ENCODE assay signal across 10 mouse cellular contexts in the genomic region with DNA sequence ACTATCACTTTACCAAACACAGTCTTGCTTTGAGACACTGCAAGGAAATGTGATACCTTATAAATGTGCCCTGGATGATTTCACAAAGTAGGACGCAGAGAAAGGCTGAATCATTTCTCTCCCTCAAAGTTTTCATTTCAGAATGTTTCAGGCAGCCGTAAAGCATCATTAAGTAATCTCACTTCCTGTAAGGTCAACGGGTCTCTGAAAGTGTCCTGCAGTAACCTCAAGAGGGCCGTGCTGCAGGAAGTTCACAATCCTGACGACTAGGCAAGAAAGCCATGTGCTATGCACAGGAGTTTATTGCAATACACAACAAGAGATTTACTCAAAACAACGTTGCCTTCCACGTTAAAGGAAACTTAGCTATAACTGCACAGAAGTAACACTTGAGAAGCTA. TPM values are rescaled to one million over a fixed set of nuclear protein-coding genes. Genes with fewer than 3 reads are reported as not detected.
DNase-seq lines count a peak whose midpoint lies in the region; ATAC-seq and TF ChIP-seq lines count a peak whose summit lies in the region.
"Had no signal": no experiment of that assay in that cellular context is flagged by ENCODE, and none has a peak within 500 bp of the region (broad histone marks: within the 10 kb centered on the region; RNA-seq: fewer than 3 reads in every experiment).

No protein-coding gene starts in this region.

- H3K79me2 ChIP-seq in C2C12 (ENCODE audit: control insufficient read depth, insufficient read depth) = peaks cover 51% of the 10 kb centered on the region

- no peaks in the 10 kb centered on the region for H3K27me3 ChIP-seq in C2C12 (ENCODE audit: control insufficient read depth, insufficient read depth, insufficient read length)
- H3K27me3 ChIP-seq in forebrain, embryonic 10.5 days (ENCODE audit: poor library complexity, severe bottlenecking) = 0 out of 2 replicates have a peak, but pooled peaks cover 10% of the 10 kb centered on the region
- H3K27me3 ChIP-seq in forebrain, embryonic 14.5 days (replicated peaks; ENCODE audit: control insufficient read depth, insufficient read depth, low read length) = no peaks in the 10 kb centered on the region
- H3K27me3 ChIP-seq: limb, embryonic 12.5 days had no signal

- H3K9ac ChIP-seq in forebrain, embryonic 14.5 days (ENCODE audit: low read length) = no peak overlapping the region
- H3K9ac ChIP-seq: limb, embryonic 12.5 days had no signal

- no peak overlapping the region for H3K27ac ChIP-seq in forebrain, embryonic 10.5 days
- H3K27ac ChIP-seq in forebrain, embryonic 14.5 days (ENCODE audit: low read depth, low read length) = no peak overlapping the region
- H3K27ac ChIP-seq: hindbrain, postnatal 0 days; limb, embryonic 12.5 days had no signal

- intact Hi-C loops in left cerebral cortex, postnatal 14 days (cut with DNase I) = no loop called here

- DNase-seq in frontal cortex, postnatal 10 days (ENCODE audit: low spot score in 2 of 2) = no peak
- DNase-seq in heart, postnatal 4 days = peak; percentile 15
- peak; percentile 45 for DNase-seq in lung, postnatal 25 days (ENCODE audit: low spot score)
- DNase-seq in forebrain, embryonic 10.5 days (ENCODE audit: extremely low spot score, low spot score) = no peak
- DNase-seq in left cerebral cortex, postnatal 14 days (ENCODE audit: low spot score in 2 of 2) = no peak
- DNase-seq in forebrain, embryonic 14.5 days (ENCODE audit: low spot score) = no peak

- 0 out of 2 replicates have a peak, but pooled peaks have one; percentile 20 for ATAC-seq in frontal cortex, adult (ENCODE audit: low TSS enrichment)
- ATAC-seq in forebrain, embryonic 14.5 days = no peak
- ATAC-seq: hindbrain, postnatal 0 days had no signal

- no peaks in the 10 kb centered on the region for H3K4me1 ChIP-seq in forebrain, embryonic 10.5 days
- no peaks in the 10 kb centered on the region for H3K4me1 ChIP-seq in forebrain, embryonic 14.5 days (ENCODE audit: control insufficient read depth, insufficient read depth, low read length)

- WGBS in forebrain, embryonic 10.5 days = 71% methylated on average over 7 of the region's 7 CpGs
- WGBS in forebrain, embryonic 14.5 days = 78% methylated on average over 7 of the region's 7 CpGs

- no peak overlapping the region for H3K4me3 ChIP-seq in C2C12 (ENCODE audit: insufficient read depth, poor library complexity, severe bottlenecking)
- no peak overlapping the region for H3K4me3 ChIP-seq in forebrain, embryonic 10.5 days
- no peak overlapping the region for H3K4me3 ChIP-seq in forebrain, embryonic 14.5 days (ENCODE audit: low read depth, low read length)
- H3K4me3 ChIP-seq: limb, embryonic 12.5 days had no signal

- no peak for TF ChIP-seq CTCF in C2C12 (IDR thresholded peaks at IDR 0.05; ENCODE audit: control insufficient read depth, insufficient read depth, insufficient read length)

- no peaks in the 10 kb centered on the region for H3K9me3 ChIP-seq in forebrain, embryonic 10.5 days
- no peaks in the 10 kb centered on the region for H3K9me3 ChIP-seq in forebrain, embryonic 14.5 days (replicated peaks; ENCODE audit: control insufficient read depth, low read length)
- H3K9me3 ChIP-seq: limb, embryonic 12.5 days had no signal

- H3K4me2 ChIP-seq in forebrain, embryonic 14.5 days (ENCODE audit: low read length) = no peak overlapping the region
- H3K4me2 ChIP-seq: limb, embryonic 12.5 days had no signal

- peaks cover 18% of the 10 kb centered on the region for H3K79me3 ChIP-seq in C2C12 (ENCODE audit: low read depth)

- H3K36me3 ChIP-seq in C2C12 (ENCODE audit: control insufficient read depth, insufficient read depth) = no peaks in the 10 kb centered on the region
- H3K36me3 ChIP-seq in forebrain, embryonic 10.5 days (replicated peaks) = no peaks in the 10 kb centered on the region
- H3K36me3 ChIP-seq in forebrain, embryonic 14.5 days (ENCODE audit: control insufficient read depth, insufficient read depth, low read length) = no peaks in the 10 kb centered on the region
- H3K36me3 ChIP-seq: limb, embryonic 12.5 days had no signal

- H3ac ChIP-seq in C2C12 (ENCODE audit: control insufficient read depth, insufficient read length, low read depth) = no peak overlapping the region

TF ChIP-seq in C2C12, 6 proteins besides CTCF, POLR2A, EP300 and RAD21:
- TF ChIP-seq FOSL1 (IDR thresholded peaks at IDR 0.05; ENCODE audit: insufficient read depth, low read length, poor library complexity, severe bottlenecking) = no peak
- peak; percentile 41 for TF ChIP-seq CEBPB (IDR thresholded peaks at IDR 0.05; ENCODE audit: low read depth)

RNA-seq across cellular contexts. Expression of a gene that starts 20.4 kb away (rescaled TPM):
- polyA plus RNA-seq in C2C12 (2012; fragmentation: generic; extraction: Trizol) = 10.1 TPM
- 10 to 100 TPM; 24.5 to 24.9 TPM for total RNA-seq in heart, postnatal 4 days (2021)
- polyA plus RNA-seq in forebrain, embryonic 10.5 days (2016; fragmentation: Nextera tagmentation; extraction: Ambion mirVana) = 20.2 and 20.8 TPM in 2 replicates
- 10 to 100 TPM; 76.2 to 87.0 TPM for total RNA-seq in left cerebral cortex, postnatal 14 days (2021)
- polyA plus RNA-seq in forebrain, embryonic 14.5 days (2014; fragmentation: Nextera tagmentation; extraction: Ambion mirVana) = 12.2 and 15.6 TPM in 2 replicates

Comparison
In these comparisons a context has a peak if more than half of its experiments do, and no peak if none do; other contexts are left out.
1. DNase-seq: peak in heart, postnatal 4 days (single experiment) and lung, postnatal 25 days (single experiment); none in frontal cortex, postnatal 10 days (0 of 2), forebrain, embryonic 10.5 days (single experiment), left cerebral cortex, postnatal 14 days (0 of 2) and forebrain, embryonic 14.5 days (single experiment).